Mouse (Mus musculus) ES-Bruce4 (cell line): ENCODE results near the gene Ralgps1.

Experiments used
- CTCF ChIP-seq: IDR thresholded peaks from one replicate; pipeline ENCODE4 v1.8.1; 2011; ENCODE audit warnings: low read depth, low read length
- POLR2A ChIP-seq: IDR thresholded peaks from one replicate; pipeline ENCODE4 v1.8.1; 2011; ENCODE audit warnings: low read length; ENCODE audit not compliant: insufficient read depth

- TF ChIP-seq POLR2A = no peak
- TF ChIP-seq CTCF = no peak
Observed at GRCm38 (mm10) chr2:33269132-33269493, 102.2 kb downstream of the Ralgps1 start.
